ENCODE assay signal across 9 mouse cellular contexts in genomic region chr12:80759713-80760395, GRCm38 (mm10). TPM values are rescaled to one million over a fixed set of nuclear protein-coding genes. Genes with fewer than 3 reads are reported as not detected.
DNase-seq lines count a peak whose midpoint lies in the region; ATAC-seq and TF ChIP-seq lines count a peak whose summit lies in the region.
"Had no signal": no experiment of that assay in that cellular context is flagged by ENCODE, and none has a peak within 500 bp of the region (broad histone marks: within the 10 kb centered on the region; RNA-seq: fewer than 3 reads in every experiment).

No protein-coding gene starts in this region.

- no peak for DNase-seq in kidney, adult 2 months
- no peak for DNase-seq in kidney, adult 8-10 months
- DNase-seq in cerebellum, adult 11-12 months = peak; percentile 47
- DNase-seq in forebrain, postnatal 0 days = peak; percentile 80
- DNase-seq in layer of hippocampus, adult 8-10 months (ENCODE audit: low spot score in 2 of 2) = peak; percentile 18 to 49
- DNase-seq in ovary, adult 18-20 months (ENCODE audit: low spot score) = no peak
- no peak for DNase-seq in adrenal gland, postnatal 25 days

- no peak for TF ChIP-seq CTCF in kidney, adult 2 months (conservative IDR thresholded peaks at IDR 0.05; ENCODE audit: insufficient read depth, insufficient read length, low read depth, low read length)
- no peak for TF ChIP-seq CTCF in forebrain, postnatal 0 days (IDR thresholded peaks at IDR 0.05; ENCODE audit: low read depth)

- H3K4me3 ChIP-seq in kidney, adult 2 months (ENCODE audit: insufficient read depth, low read depth, low read length) = peak overlapping the region; percentile 0; the same call in 1 of the 2 replicates
- H3K4me3 ChIP-seq in forebrain, postnatal 0 days (ENCODE audit: low read depth, low read length) = peak overlapping the region; percentile 51
- H3K4me3 ChIP-seq in midbrain, embryonic 13.5 days (replicated peaks) = peak overlapping the region; percentile 68

- TF ChIP-seq POLR2A in kidney, adult 2 months (IDR thresholded peaks at IDR 0.05; ENCODE audit: low read depth, low read length) = no peak

- no peaks in the 10 kb centered on the region for H3K36me3 ChIP-seq in kidney, adult 2 months (ENCODE audit: control insufficient read depth, insufficient read depth, low read length)
- peaks cover 40% of the 10 kb centered on the region for H3K36me3 ChIP-seq in forebrain, postnatal 0 days (ENCODE audit: insufficient read depth)
- peaks cover 43% of the 10 kb centered on the region for H3K36me3 ChIP-seq in midbrain, embryonic 13.5 days

- no peaks in the 10 kb centered on the region for H3K4me1 ChIP-seq in kidney, adult 2 months (ENCODE audit: control insufficient read depth, insufficient read depth, low read length)
- H3K4me1 ChIP-seq in forebrain, postnatal 0 days (ENCODE audit: insufficient read depth) = 0 out of 2 replicates have a peak, but pooled peaks cover 4% of the 10 kb centered on the region
- H3K4me1 ChIP-seq in midbrain, embryonic 13.5 days (replicated peaks) = peaks cover 19% of the 10 kb centered on the region

- peak; percentile 57 for ATAC-seq in forebrain, postnatal 0 days
- peak; percentile 72 for ATAC-seq in midbrain, embryonic 13.5 days

- peaks cover 16% of the 10 kb centered on the region; the same call in 1 of the 2 replicates for H3K9me3 ChIP-seq in forebrain, postnatal 0 days (ENCODE audit: low read length)
- H3K9me3 ChIP-seq in midbrain, embryonic 13.5 days = peaks cover 39% of the 10 kb centered on the region

- no peak overlapping the region for H3K27ac ChIP-seq in kidney, adult 2 months (ENCODE audit: insufficient read depth, low read depth, low read length)
- H3K27ac ChIP-seq in forebrain, postnatal 0 days (ENCODE audit: low read depth, low read length) = peak overlapping the region; percentile 94
- peak overlapping the region; percentile 99 for H3K27ac ChIP-seq in midbrain, embryonic 13.5 days

- 6% methylated on average over 22 of the region's 22 CpGs for WGBS in kidney, adult 2 months
- WGBS in forebrain, postnatal 0 days = 3% methylated on average over 22 of the region's 22 CpGs
- 0% methylated on average over 22 of the region's 22 CpGs for WGBS in midbrain, embryonic 13.5 days

- peaks cover 6% of the 10 kb centered on the region; the same call in 1 of the 2 replicates for H3K27me3 ChIP-seq in kidney, adult 2 months (replicated peaks; ENCODE audit: control insufficient read depth, insufficient read depth, low read length)
- H3K27me3 ChIP-seq in forebrain, postnatal 0 days (ENCODE audit: insufficient read depth, low read length) = no peaks in the 10 kb centered on the region
- no peaks in the 10 kb centered on the region for H3K27me3 ChIP-seq in midbrain, embryonic 13.5 days

- peak overlapping the region; percentile 56 for H3K4me2 ChIP-seq in forebrain, postnatal 0 days (ENCODE audit: low read depth)
- peak overlapping the region; percentile 71 for H3K4me2 ChIP-seq in midbrain, embryonic 13.5 days (replicated peaks)

- peak overlapping the region; percentile 77 for H3K9ac ChIP-seq in forebrain, postnatal 0 days
- peak overlapping the region; percentile 90 for H3K9ac ChIP-seq in midbrain, embryonic 13.5 days (replicated peaks)

RNA-seq across cellular contexts. Expression of gene Ccdc177, which starts 0.6 kb away (rescaled TPM):
- polyA plus RNA-seq in kidney, adult 2 months (2012; rRNA removed) = not detected in 2 replicates
- total RNA-seq in forebrain, postnatal 0 days (2014; rRNA removed) = 19.1 and 23.5 TPM in 2 replicates
- polyA plus RNA-seq in forebrain, postnatal 0 days (2015; fragmentation: Nextera tagmentation; extraction: Ambion mirVana) = 1.6 and 2.3 TPM in 2 replicates
- 10 to 100 TPM; 15.1 to 16.6 (median 15.8) TPM for total RNA-seq in layer of hippocampus, adult 8-10 months (2022)
- polyA plus RNA-seq in midbrain, embryonic 13.5 days (2015; fragmentation: Nextera tagmentation; extraction: Ambion mirVana) = 5.5 and 6.6 TPM in 2 replicates
- total RNA-seq in adrenal gland, postnatal 25 days (2021) = 0.09 TPM in 1 of 2 replicates, not detected in the other
- polyA plus RNA-seq: spleen, adult 2 months had no signal

RNA-seq across cellular contexts. Expression of gene Susd6, which starts 30.5 kb away (rescaled TPM):
- polyA plus RNA-seq in kidney, adult 2 months (2012; rRNA removed) = 65.5 and 80.0 TPM in 2 replicates
- 12.5 and 15.3 TPM in 2 replicates for total RNA-seq in forebrain, postnatal 0 days (2014; rRNA removed)
- polyA plus RNA-seq in forebrain, postnatal 0 days (2015; fragmentation: Nextera tagmentation; extraction: Ambion mirVana) = 6.8 and 8.0 TPM in 2 replicates
- 10 to 100 TPM; 62.8 to 67.0 (median 65.0) TPM for total RNA-seq in layer of hippocampus, adult 8-10 months (2022)
- polyA plus RNA-seq in midbrain, embryonic 13.5 days (2015; fragmentation: Nextera tagmentation; extraction: Ambion mirVana) = 13.0 and 14.5 TPM in 2 replicates
- 50.2 and 54.2 TPM in 2 replicates for total RNA-seq in adrenal gland, postnatal 25 days (2021)

Comparison
In these comparisons a context has a peak if more than half of its experiments do, and no peak if none do; other contexts are left out.
1. DNase-seq: peak in cerebellum, adult 11-12 months (single experiment), forebrain, postnatal 0 days (single experiment) and layer of hippocampus, adult 8-10 months (2 of 2); none in kidney, adult 2 months (single experiment), kidney, adult 8-10 months (0 of 2), ovary, adult 18-20 months (single experiment) and adrenal gland, postnatal 25 days (single experiment).
2. H3K4me3 ChIP-seq: peak in every context shown above with its lines; median percentile 68 in midbrain, embryonic 13.5 days; 51 in forebrain, postnatal 0 days; 0 in kidney, adult 2 months.
3. RNA of gene Ccdc177, which starts 0.6 kb away (total RNA-seq): 19.1 to 23.5 TPM in forebrain, postnatal 0 days and 15.1 to 16.6 TPM in layer of hippocampus, adult 8-10 months; 0.09 TPM in adrenal gland, postnatal 25 days; every median in the first group is over 10 times any median in the second.